Mouse (Mus musculus) NIH3T3 (cell line): ENCODE data around the gene Robo3.

ENCODE experiments used
- DNase-seq: peaks from one replicate; pipeline ENCODE4 v3.0.0-alpha.2; 2012; ENCODE audit warnings: low read depth

The Robo3 gene

GRCm38 (mm10) chr9:37368081-37368830 is 64.8 kb downstream of the Robo3 start:
- DNase-seq, result no peak

GRCm38 (mm10) chr9:37367301-37368080 is 65.6 kb downstream of the Robo3 start, which contains the start of gene Hepacam:
Gene Hepacam (plus strand): TSS chr9:37367351.
- DNase-seq, result no peak

DNA sequence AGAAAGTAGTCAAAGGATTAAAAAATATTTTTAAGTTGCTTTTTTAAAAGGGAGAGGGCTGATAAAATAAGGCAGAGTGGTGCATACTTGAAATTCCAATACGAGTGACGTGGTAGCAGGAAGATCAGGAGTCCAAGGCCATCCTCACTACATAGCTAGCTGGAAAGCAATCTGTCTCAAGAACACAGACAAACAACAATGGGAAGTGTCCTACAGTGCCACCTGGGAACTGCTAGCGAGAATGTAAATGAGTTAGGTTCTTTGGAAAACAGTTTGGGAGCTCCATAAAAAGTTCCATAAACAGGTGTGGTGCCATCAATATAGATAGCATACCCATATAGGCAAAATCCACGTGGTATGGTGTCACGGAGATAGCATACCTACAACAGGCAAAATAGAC is 67.3 kb downstream of the Robo3 start:
- DNase-seq, result no peak
